Mouse (Mus musculus) hematopoietic stem cell, adult 5-6 weeks (primary cell): ENCODE measurements around the gene Nsrp1. TPM values are rescaled to one million over a fixed set of nuclear protein-coding genes. Genes with fewer than 3 reads are reported as not detected.

ENCODE experiments used
- ATAC-seq, 2 experiments: fragments of 125-278 bp in 1 of 2; replicated peaks in 1 of 2; 2 replicates each; pipeline ENCODE4 v1.8.0; 2016 to 2017; ENCODE audit warnings: inconsistent platforms in 2 of 2, mild to moderate bottlenecking in 2 of 2, moderate number of reproducible peaks in 2 of 2, low read depth in 1 of 2, moderate TSS enrichment in 1 of 2; ENCODE audit not compliant: low FRiP score in 2 of 2, poor library complexity in 2 of 2, severe bottlenecking in 2 of 2, insufficient read depth in 1 of 2, low TSS enrichment in 1 of 2
- total RNA-seq: library from RNA; stranded (forward); fragments of 172-1452, 232-1000 nt; gene quantifications from 2 replicates; pipeline ENCODE4 v1.2.3, GENCODE M21; 2017

The Nsrp1 gene
- total RNA-seq, 1 experiment from 2014 or later = 28.0 TPM

GRCm38 (mm10) chr11:77000741-77001140 is 77.5 kb downstream of the Nsrp1 start:
- no peak for ATAC-seq

- ATAC-seq = no peak
Measured at GRCm38 (mm10) chr11:76998705-76999226, 79.5 kb downstream of the Nsrp1 start.

- no peak for ATAC-seq
Measured at GRCm38 (mm10) chr11:76997916-76998704, 80.1 kb downstream of the Nsrp1 start, which contains the start of gene Slc6a4. Gene Slc6a4 (plus strand): TSS chr11:76998603.

DNA sequence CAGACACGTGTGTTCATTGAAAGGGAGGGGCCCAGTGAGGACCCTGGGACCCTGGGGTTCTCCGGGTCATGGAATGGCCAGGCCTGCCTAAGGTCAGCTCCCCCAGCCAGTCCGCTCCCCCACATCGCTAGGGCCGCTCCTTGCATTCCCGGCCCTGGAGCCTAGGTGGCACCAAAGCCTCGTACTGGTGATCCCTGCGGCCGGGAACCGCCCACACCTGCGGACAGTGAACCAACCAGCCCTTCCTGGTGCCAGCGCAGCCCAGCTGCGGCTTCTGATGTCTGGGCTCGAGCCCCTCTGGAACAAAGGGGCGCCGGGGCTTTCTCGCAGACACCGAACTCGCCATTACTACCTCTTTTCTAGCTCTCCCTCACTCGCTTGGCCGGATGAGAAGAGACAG is 80.9 kb downstream of the Nsrp1 start:
- ATAC-seq = peak; percentile 74 to 78

- no peak for ATAC-seq
Measured at GRCm38 (mm10) chr11:76995966-76996672, 82.1 kb downstream of the Nsrp1 start.

Other genes starting within 250 kb of the Nsrp1 start
- gene Cpd, start 231.4 kb downstream of the Nsrp1 start, total RNA-seq = 10.4 and 16.8 TPM in 2 replicates
- not detected in 2 replicates for gene Tmigd1, start 176.3 kb downstream of the Nsrp1 start, total RNA-seq
- gene Blmh, start 153.6 kb downstream of the Nsrp1 start, total RNA-seq = 161 and 167 TPM in 2 replicates
- not detected in 2 replicates for gene Slc6a4, start 79.8 kb downstream of the Nsrp1 start, total RNA-seq
- 0.88 and 1.2 TPM in 2 replicates for gene Efcab5, start 110.5 kb upstream of the Nsrp1 start, total RNA-seq
- gene Ssh2, start 137.9 kb upstream of the Nsrp1 start, total RNA-seq = 45.0 and 68.9 TPM in 2 replicates